Mouse (Mus musculus) megakaryocyte, embryonic 14.5 days (primary cell): Measurements from ENCODE around the gene Cpt1b.

Experiments used
- FLI1 ChIP-seq: IDR thresholded peaks from 2 replicates; pipeline ENCODE4 v1.6.1; 2012; ENCODE audit warnings: low read length, inconsistent platforms, mixed read lengths
- GATA1 ChIP-seq: IDR thresholded peaks from 3 replicates; pipeline ENCODE4 v1.6.1; 2012; ENCODE audit warnings: mixed read lengths, low read length, inconsistent platforms, borderline replicate concordance

DNA sequence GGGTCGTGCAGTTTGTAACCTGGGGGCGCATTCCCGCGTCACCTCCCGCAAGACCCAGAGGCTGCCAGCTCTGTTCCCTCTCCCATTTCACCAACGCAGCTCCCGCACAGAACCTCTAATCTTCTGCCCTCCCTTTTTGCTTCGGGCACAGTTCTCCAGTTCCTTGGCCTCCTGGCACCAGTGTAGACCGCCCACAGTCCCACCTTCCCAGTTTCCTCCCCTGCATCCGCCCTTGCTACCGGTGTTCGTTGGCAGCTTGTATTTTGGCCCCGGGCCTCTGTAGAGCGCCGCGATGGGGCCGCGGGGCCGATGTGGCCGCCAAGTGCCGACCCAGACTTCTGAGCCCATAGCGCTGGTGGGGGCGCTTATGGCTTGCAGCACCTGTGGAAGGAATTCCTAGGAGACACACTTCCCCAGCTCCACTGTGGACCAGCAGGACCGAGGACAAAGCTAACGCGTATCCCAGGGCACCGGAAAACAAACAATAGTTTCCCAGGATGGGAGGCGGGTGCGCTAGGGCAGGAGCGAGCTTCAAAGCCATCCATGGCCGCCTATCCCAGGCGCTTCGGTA is 46.7 kb downstream of the Cpt1b start, which contains the start of gene Odf3b:
- TF ChIP-seq GATA1: no peak
- TF ChIP-seq FLI1: no peak
